Mouse (Mus musculus) hindbrain, embryonic 12.5 days (tissue): ENCODE results near the gene Lingo1. TPM values are rescaled to one million over a fixed set of nuclear protein-coding genes. Genes with fewer than 3 reads are reported as not detected.

Source experiments
- ATAC-seq: fragments of 200-750 bp; cut with Nextera tagmentation; 2 replicates; pipeline ENCODE4 v1.8.0; 2017; ENCODE audit warnings: moderate TSS enrichment; ENCODE audit not compliant: low FRiP score
- H3K27ac ChIP-seq: fragments of 300-500 bp; sonication (generic); 2 replicates; pipeline ENCODE4 v1.5.1; 2016; ENCODE audit warnings: mild to moderate bottlenecking
- H3K27me3 ChIP-seq: fragments of 300-500 bp; sonication (generic); 2 replicates; pipeline ENCODE4 v1.6.1; 2016; ENCODE audit warnings: mild to moderate bottlenecking
- H3K36me3 ChIP-seq: fragments of 300-500 bp; sonication (generic); 2 replicates; pipeline ENCODE4 v1.6.1; 2016; ENCODE audit warnings: mild to moderate bottlenecking
- H3K4me1 ChIP-seq: fragments of 300-500 bp; sonication (generic); 2 replicates; pipeline ENCODE4 v1.6.1; 2016
- H3K4me2 ChIP-seq: fragments of 300-500 bp; sonication (generic); replicated peaks from 2 replicates; pipeline ENCODE4 v1.6.1; 2016; ENCODE audit warnings: mild to moderate bottlenecking
- H3K4me3 ChIP-seq: fragments of 300-500 bp; sonication (generic); 2 replicates; pipeline ENCODE4 v1.5.1; 2016; ENCODE audit warnings: mild to moderate bottlenecking
- H3K9ac ChIP-seq: fragments of 300-500 bp; sonication (generic); 2 replicates; pipeline ENCODE4 v1.6.1; 2016; ENCODE audit warnings: mild to moderate bottlenecking, moderate library complexity
- H3K9me3 ChIP-seq: fragments of 300-500 bp; sonication (generic); replicated peaks from 2 replicates; pipeline ENCODE4 v1.6.1; 2016; ENCODE audit warnings: mild to moderate bottlenecking
- WGBS: fragments of 180-500 bp; shearing (Covaris S2); methylation state at CpG from one replicate; pipeline ENCODE4 v1.1.7; 2016; 5-methylcytosine and 5-hydroxymethylcytosine counted together
- polyA plus RNA-seq: library from polyadenylated mRNA; unstranded; fragments of >200 nt; fragmentation: Nextera tagmentation; extraction: Ambion mirVana; gene quantifications from 2 replicates; pipeline ENCODE4 v1.2.1, GENCODE M21; 2016

Lingo1 gene
- polyA plus RNA-seq, 1 experiment from 2014 or later = 35.6 TPM

- Histone ChIP-seq H3K4me1 (peaks cover 38% of the 10 kb centered on the region), H3K27ac (peak overlapping the region; percentile 58; the same call in 1 of the 2 replicates), H3K9me3 (no peaks in the 10 kb centered on the region), H3K27me3 (peaks cover 3% of the 10 kb centered on the region; the same call in 1 of the 2 replicates), H3K4me3 (no peak overlapping the region), H3K4me2 (no peak overlapping the region; the same call in 1 of the 2 replicates), H3K36me3 (no peaks in the 10 kb centered on the region), H3K9ac (no peak overlapping the region)
- peak; percentile 76 for ATAC-seq
- WGBS = 30% methylated on average over 12 of the region's 12 CpGs
Measured at GRCm38 (mm10) chr9:56604797-56605442, 191.3 kb downstream of the Lingo1 start.

DNA sequence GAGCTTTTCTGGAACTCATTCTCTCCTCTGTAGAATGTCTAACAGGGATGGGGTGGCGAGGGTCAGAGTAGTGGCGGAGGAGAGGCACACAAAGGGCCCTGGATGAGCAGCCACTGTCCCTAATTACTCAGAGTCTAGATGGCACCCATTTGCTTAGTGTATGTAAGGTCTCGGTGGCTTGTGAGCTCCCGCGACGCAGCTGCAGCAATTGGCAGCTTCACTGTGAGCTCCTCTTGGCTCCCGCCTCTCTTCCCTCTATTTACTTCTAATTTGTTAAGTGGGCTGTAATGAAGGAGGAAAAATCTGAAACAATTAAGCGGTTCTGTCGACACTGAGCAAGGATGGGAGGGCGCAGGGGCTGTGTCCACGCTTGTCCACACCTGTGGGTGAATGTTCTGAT, 195.6 kb downstream of the Lingo1 start:
- no peaks in the 10 kb centered on the region for H3K36me3 ChIP-seq
- ATAC-seq = no peak
- no peak overlapping the region for H3K9ac ChIP-seq
- H3K27ac ChIP-seq = no peak overlapping the region; the same call in 1 of the 2 replicates
- no peak overlapping the region for H3K4me3 ChIP-seq
- WGBS = 70% methylated on average over 11 of the region's 11 CpGs
- no peaks in the 10 kb centered on the region for H3K27me3 ChIP-seq
- no peak overlapping the region for H3K4me2 ChIP-seq
- no peaks in the 10 kb centered on the region for H3K9me3 ChIP-seq
- peaks cover 15% of the 10 kb centered on the region for H3K4me1 ChIP-seq

GRCm38 (mm10) chr9:56592639-56593038, 203.6 kb downstream of the Lingo1 start:
- Histone ChIP-seq H3K4me3 (no peak overlapping the region), H3K27ac (no peak overlapping the region), H3K27me3 (0 out of 2 replicates have a peak, but pooled peaks cover 3% of the 10 kb centered on the region), H3K9ac (no peak overlapping the region), H3K9me3 (no peaks in the 10 kb centered on the region), H3K4me2 (no peak overlapping the region), H3K4me1 (peaks cover 14% of the 10 kb centered on the region), H3K36me3 (no peaks in the 10 kb centered on the region)
- 87% methylated on average over 7 of the region's 7 CpGs for WGBS
- ATAC-seq = no peak

GRCm38 (mm10) chr9:56591248-56591888, 204.9 kb downstream of the Lingo1 start:
- Histone ChIP-seq H3K36me3 (no peaks in the 10 kb centered on the region), H3K4me2 (no peak overlapping the region), H3K4me1 (peaks cover 14% of the 10 kb centered on the region), H3K27me3 (0 out of 2 replicates have a peak, but pooled peaks cover 3% of the 10 kb centered on the region), H3K27ac (no peak overlapping the region), H3K4me3 (no peak overlapping the region), H3K9me3 (no peaks in the 10 kb centered on the region), H3K9ac (no peak overlapping the region)
- WGBS = 78% methylated on average over 8 of the region's 8 CpGs
- ATAC-seq = no peak

DNA sequence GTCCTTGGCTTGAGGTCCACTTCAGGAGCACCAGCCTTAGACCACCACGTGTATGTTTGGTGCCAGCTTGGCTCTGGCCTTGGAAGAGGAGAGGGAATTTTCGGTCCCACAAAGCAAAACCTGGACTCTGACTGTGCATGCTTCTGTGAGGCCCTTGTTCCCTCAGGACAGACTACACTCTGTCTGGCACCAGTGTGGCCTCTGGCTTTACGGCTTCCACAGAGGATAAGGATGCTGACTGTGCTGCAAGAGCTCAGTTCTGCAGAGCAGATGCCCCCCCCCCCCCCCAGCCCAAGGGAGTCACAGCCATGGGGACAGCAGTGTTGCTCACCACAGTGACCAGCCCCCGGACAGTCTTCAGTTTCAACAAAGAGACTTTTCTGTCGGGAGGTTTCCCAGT, 206.5 kb downstream of the Lingo1 start:
- ATAC-seq = no peak
- Histone ChIP-seq H3K9me3 (no peaks in the 10 kb centered on the region), H3K4me1 (peaks cover 20% of the 10 kb centered on the region), H3K4me2 (no peak overlapping the region), H3K9ac (no peak overlapping the region), H3K27ac (no peak overlapping the region), H3K4me3 (no peak overlapping the region), H3K36me3 (no peaks in the 10 kb centered on the region), H3K27me3 (0 out of 2 replicates have a peak, but pooled peaks cover 3% of the 10 kb centered on the region)
- 42% methylated on average over 5 of the region's 5 CpGs for WGBS

DNA sequence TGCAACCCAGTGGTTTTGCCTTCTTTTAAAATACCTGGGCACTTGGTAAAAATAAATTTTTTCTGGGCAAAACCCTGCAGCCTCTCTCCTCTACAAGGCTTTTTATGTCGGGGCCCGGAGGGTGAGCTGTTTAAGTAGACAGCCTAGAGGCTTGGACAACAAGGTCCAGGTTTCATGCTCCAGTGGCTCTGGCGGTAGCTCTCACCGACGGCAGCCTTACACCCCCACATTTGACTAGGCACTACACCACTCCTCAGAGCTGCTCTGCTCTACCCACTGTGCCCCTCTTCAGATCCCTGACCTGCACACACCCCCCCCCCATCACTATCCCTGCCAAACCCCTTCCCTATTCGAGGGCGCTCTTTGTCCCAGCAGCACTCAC, 212.2 kb downstream of the Lingo1 start:
- Histone ChIP-seq H3K9ac (no peak overlapping the region), H3K4me1 (peaks cover 50% of the 10 kb centered on the region), H3K27me3 (no peaks in the 10 kb centered on the region; the same call in 1 of the 2 replicates), H3K27ac (no peak overlapping the region), H3K36me3 (no peaks in the 10 kb centered on the region), H3K9me3 (no peaks in the 10 kb centered on the region), H3K4me3 (no peak overlapping the region), H3K4me2 (no peak overlapping the region)
- WGBS = 54% methylated on average over 7 of the region's 7 CpGs
- ATAC-seq = no peak

- H3K4me3 ChIP-seq = no peak overlapping the region
- H3K4me2 ChIP-seq = no peak overlapping the region
- no peak for ATAC-seq
- H3K27me3 ChIP-seq = no peaks in the 10 kb centered on the region; the same call in 1 of the 2 replicates
- H3K4me1 ChIP-seq = peaks cover 50% of the 10 kb centered on the region
- H3K27ac ChIP-seq = 0 out of 2 replicates have a peak overlapping the region, but pooled peaks have one; percentile 44
- no peaks in the 10 kb centered on the region for H3K9me3 ChIP-seq
- H3K9ac ChIP-seq = no peak overlapping the region
- no peaks in the 10 kb centered on the region for H3K36me3 ChIP-seq
- WGBS = 56% methylated on average over 11 of the region's 11 CpGs
Measured at GRCm38 (mm10) chr9:56583139-56584042, 212.9 kb downstream of the Lingo1 start.

GRCm38 (mm10) chr9:56582628-56583027, 213.6 kb downstream of the Lingo1 start:
- WGBS = 61% methylated on average over 8 of the region's 8 CpGs
- H3K36me3 ChIP-seq = no peaks in the 10 kb centered on the region
- ATAC-seq = no peak
- no peak overlapping the region for H3K27ac ChIP-seq
- H3K4me3 ChIP-seq = no peak overlapping the region
- no peak overlapping the region for H3K4me2 ChIP-seq
- H3K27me3 ChIP-seq = no peaks in the 10 kb centered on the region; the same call in 1 of the 2 replicates
- H3K9me3 ChIP-seq = no peaks in the 10 kb centered on the region
- H3K9ac ChIP-seq = no peak overlapping the region
- H3K4me1 ChIP-seq = peaks cover 52% of the 10 kb centered on the region

DNA sequence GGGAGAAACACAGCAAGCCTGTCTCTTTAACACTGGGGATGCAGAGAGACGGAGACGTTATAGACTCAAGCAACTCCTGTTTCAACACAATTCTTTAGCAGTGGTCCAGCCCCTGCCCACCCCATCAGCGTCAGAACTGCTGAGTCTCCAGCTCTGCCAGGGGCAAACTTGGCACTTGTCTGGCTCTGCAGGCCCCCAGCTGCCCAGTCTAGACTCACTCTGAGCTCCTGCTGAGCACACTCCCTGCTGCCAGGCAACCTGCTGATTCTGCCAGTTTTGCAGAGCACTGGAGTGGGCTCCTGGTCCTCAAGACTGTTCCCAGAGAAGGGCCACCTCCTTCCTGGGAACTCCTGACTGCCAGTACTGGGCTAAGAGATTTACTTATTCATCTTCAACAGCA, 214.6 kb downstream of the Lingo1 start:
- H3K4me1 ChIP-seq = peaks cover 60% of the 10 kb centered on the region
- 29% methylated on average over 3 of the region's 3 CpGs for WGBS
- H3K27me3 ChIP-seq = no peaks in the 10 kb centered on the region; the same call in 1 of the 2 replicates
- H3K9me3 ChIP-seq = no peaks in the 10 kb centered on the region
- H3K4me3 ChIP-seq = no peak overlapping the region
- H3K4me2 ChIP-seq = no peak overlapping the region
- no peak for ATAC-seq
- H3K9ac ChIP-seq = no peak overlapping the region
- H3K36me3 ChIP-seq = no peaks in the 10 kb centered on the region
- no peak overlapping the region for H3K27ac ChIP-seq

- Histone ChIP-seq H3K9me3 (no peaks in the 10 kb centered on the region), H3K27me3 (no peaks in the 10 kb centered on the region; the same call in 1 of the 2 replicates), H3K9ac (no peak overlapping the region), H3K36me3 (no peaks in the 10 kb centered on the region), H3K4me3 (no peak overlapping the region), H3K4me1 (peaks cover 60% of the 10 kb centered on the region), H3K4me2 (no peak overlapping the region), H3K27ac (peak overlapping the region; percentile 53; the same call in 1 of the 2 replicates)
- 62% methylated on average over 8 of the region's 8 CpGs for WGBS
- no peak for ATAC-seq
Measured at GRCm38 (mm10) chr9:56581016-56581415, 215.3 kb downstream of the Lingo1 start.

GRCm38 (mm10) chr9:56580101-56580500, 216.2 kb downstream of the Lingo1 start:
- Histone ChIP-seq H3K36me3 (no peaks in the 10 kb centered on the region), H3K9me3 (no peaks in the 10 kb centered on the region), H3K4me3 (no peak overlapping the region), H3K9ac (no peak overlapping the region), H3K4me1 (peaks cover 54% of the 10 kb centered on the region), H3K27me3 (no peaks in the 10 kb centered on the region; the same call in 1 of the 2 replicates), H3K27ac (peak overlapping the region; percentile 53), H3K4me2 (no peak overlapping the region)
- 18% methylated on average over 4 of the region's 4 CpGs for WGBS
- peak; percentile 60 for ATAC-seq

DNA sequence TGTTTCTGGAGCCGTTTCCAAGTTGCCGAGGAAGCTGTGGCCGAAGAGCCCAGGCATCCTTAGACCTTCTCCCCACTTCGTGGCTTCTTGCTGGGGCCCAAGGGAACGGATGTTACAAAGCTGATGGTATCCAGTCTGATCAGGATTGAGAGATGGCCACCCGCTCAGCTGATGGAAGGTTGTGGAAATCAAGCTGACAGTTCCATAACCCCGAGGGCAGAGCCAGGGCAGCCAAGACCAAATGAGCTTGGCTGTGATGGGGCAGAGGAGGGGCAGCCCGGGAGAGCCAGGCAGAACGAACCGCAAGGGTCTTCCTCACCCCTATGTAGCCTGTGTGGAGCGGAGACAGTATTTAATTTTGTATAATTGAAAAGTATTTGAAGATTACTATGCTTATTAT, 218.9 kb downstream of the Lingo1 start:
- Histone ChIP-seq H3K36me3 (no peaks in the 10 kb centered on the region), H3K9me3 (no peaks in the 10 kb centered on the region), H3K4me1 (peaks cover 45% of the 10 kb centered on the region), H3K9ac (no peak overlapping the region), H3K4me2 (no peak overlapping the region), H3K4me3 (no peak overlapping the region), H3K27ac (no peak overlapping the region), H3K27me3 (no peaks in the 10 kb centered on the region)
- 59% methylated on average over 11 of the region's 11 CpGs for WGBS
- no peak for ATAC-seq
